Mouse (Mus musculus) cortical plate, adult 2 months (tissue): ENCODE measurements around the gene Gxylt2.

ENCODE experiments used
- CTCF ChIP-seq: fragments of 200-500 bp; IDR thresholded peaks from 2 replicates; pipeline ENCODE4 v1.5.1; 2011; ENCODE audit warnings: mild to moderate bottlenecking, control low read depth, low read length; ENCODE audit not compliant: insufficient read depth; ENCODE audit errors: extremely low read depth
- POLR2A ChIP-seq: fragments of 200-500 bp; IDR thresholded peaks from 2 replicates; pipeline ENCODE4 v1.6.1; 2011; ENCODE audit warnings: mild to moderate bottlenecking, low read length, control low read depth; ENCODE audit not compliant: insufficient read depth; ENCODE audit errors: extremely low read depth

DNA sequence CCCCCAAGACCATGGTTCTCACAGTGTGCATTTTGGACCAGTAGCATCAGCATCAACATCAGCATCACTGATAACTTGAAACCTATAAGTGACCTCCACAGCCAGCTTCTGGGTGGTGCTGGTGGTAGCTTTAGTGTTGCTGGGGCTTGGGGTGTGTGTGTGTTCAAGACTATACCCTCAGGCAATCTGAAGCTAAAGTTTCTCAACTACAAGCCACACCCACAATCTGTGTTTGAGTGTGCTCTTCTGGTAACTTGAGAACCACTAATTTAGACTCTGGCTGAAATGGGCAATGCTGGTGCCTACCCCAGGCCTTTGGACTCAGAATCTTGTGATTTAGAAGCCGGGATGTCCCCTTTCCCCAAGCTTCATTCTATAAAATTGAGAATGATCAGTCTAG, 118.8 kb downstream of the Gxylt2 start:
- TF ChIP-seq POLR2A (no peak), CTCF (no peak)
